Mouse (Mus musculus) neural tube, embryonic 11.5 days (tissue): ENCODE measurements around the gene Dapp1. TPM values are rescaled to one million over a fixed set of nuclear protein-coding genes. Genes with fewer than 3 reads are reported as not detected.
"Not testable (repeated sequence)": the region's sequence is repeated elsewhere in the genome, so short reads cannot be mapped to it uniquely, and the experiment has no call there.

Source experiments
- ATAC-seq: fragments of 200-750 bp; cut with Nextera tagmentation; 2 replicates; pipeline ENCODE4 v1.8.0; 2017; ENCODE audit warnings: moderate number of reproducible peaks, mild to moderate bottlenecking, moderate TSS enrichment, moderate library complexity; ENCODE audit not compliant: insufficient read depth, low FRiP score, low TSS enrichment
- DNase-seq: peaks from one replicate; pipeline ENCODE4 v3.0.0-alpha.2; 2015; ENCODE audit warnings: low spot score
- H3K27ac ChIP-seq: fragments of 300-500 bp; sonication (generic); 2 replicates; pipeline ENCODE4 v1.5.1; 2014; ENCODE audit warnings: low read depth, mild to moderate bottlenecking, low read length
- H3K27me3 ChIP-seq: fragments of 300-500 bp; sonication (generic); 2 replicates; pipeline ENCODE4 v1.6.1; 2014; ENCODE audit warnings: mild to moderate bottlenecking, low read length, mixed read lengths; ENCODE audit not compliant: control insufficient read depth, insufficient read depth
- H3K36me3 ChIP-seq: fragments of 300-500 bp; sonication (generic); 2 replicates; pipeline ENCODE4 v1.6.1; 2014; ENCODE audit warnings: mild to moderate bottlenecking, low read length, moderate library complexity, mixed read lengths; ENCODE audit not compliant: control insufficient read depth, insufficient read depth
- H3K4me1 ChIP-seq: fragments of 300-500 bp; sonication (generic); 2 replicates; pipeline ENCODE4 v1.6.1; 2014; ENCODE audit warnings: low read length, mixed read lengths; ENCODE audit not compliant: control insufficient read depth, insufficient read depth
- H3K4me2 ChIP-seq: fragments of 300-500 bp; sonication (generic); 2 replicates; pipeline ENCODE4 v1.6.1; 2014; ENCODE audit warnings: low read depth, mild to moderate bottlenecking, moderate library complexity
- H3K4me3 ChIP-seq: fragments of 300-500 bp; sonication (generic); 2 replicates; pipeline ENCODE4 v1.5.1; 2014; ENCODE audit warnings: low read depth, low read length
- H3K9ac ChIP-seq: fragments of 300-500 bp; sonication (generic); 2 replicates; pipeline ENCODE4 v1.6.1; 2014; ENCODE audit warnings: mild to moderate bottlenecking, low read length
- H3K9me3 ChIP-seq: fragments of 300-500 bp; sonication (generic); 2 replicates; pipeline ENCODE4 v1.6.1; 2016; ENCODE audit warnings: low read length; ENCODE audit not compliant: control insufficient read depth
- WGBS: fragments of 180-500 bp; shearing (Covaris S2); extraction: QIAGEN DNeasy Blood & Tissue Kit; methylation state at CpG from one replicate; pipeline ENCODE4 v1.1.7; 2014; 5-methylcytosine and 5-hydroxymethylcytosine counted together
- polyA plus RNA-seq: library from polyadenylated mRNA; unstranded; fragments of >200 nt; fragmentation: Nextera tagmentation; extraction: Ambion mirVana; gene quantifications from 2 replicates; pipeline ENCODE4 v1.2.1, GENCODE M21; 2014

Dapp1 gene
- polyA plus RNA-seq, 1 experiment from 2014 or later = 1.6 TPM

DNA sequence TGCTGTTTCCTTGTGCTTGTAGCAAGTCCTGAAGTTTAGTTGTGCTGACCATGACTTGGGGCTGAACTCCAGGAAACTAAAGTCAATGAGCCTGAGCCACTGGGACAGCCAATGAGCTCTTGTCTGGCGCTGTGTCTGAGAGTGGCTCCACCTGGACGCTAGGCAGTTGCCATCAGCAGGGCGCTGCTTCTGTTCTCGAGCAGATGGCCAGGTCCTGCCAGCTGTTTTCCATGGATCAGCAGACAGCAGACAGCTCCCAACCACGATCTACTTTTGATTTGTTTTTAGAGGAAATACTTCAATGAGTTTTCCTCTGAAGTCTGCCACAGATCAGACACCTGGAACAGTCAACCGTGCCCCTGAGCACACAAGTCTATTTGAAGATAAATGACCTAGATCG is 48.6 kb downstream of the Dapp1 start:
- peak; percentile 28 for DNase-seq
- 63% methylated on average over 7 of the region's 7 CpGs for WGBS
- Histone ChIP-seq H3K9me3 (no peaks in the 10 kb centered on the region), H3K9ac (no peak overlapping the region), H3K4me1 (peaks cover 3% of the 10 kb centered on the region; the same call in 1 of the 2 replicates), H3K27ac (no peak overlapping the region), H3K27me3 (no peaks in the 10 kb centered on the region), H3K36me3 (no peaks in the 10 kb centered on the region), H3K4me2 (no peak overlapping the region), H3K4me3 (no peak overlapping the region)
- ATAC-seq = no peak

DNA sequence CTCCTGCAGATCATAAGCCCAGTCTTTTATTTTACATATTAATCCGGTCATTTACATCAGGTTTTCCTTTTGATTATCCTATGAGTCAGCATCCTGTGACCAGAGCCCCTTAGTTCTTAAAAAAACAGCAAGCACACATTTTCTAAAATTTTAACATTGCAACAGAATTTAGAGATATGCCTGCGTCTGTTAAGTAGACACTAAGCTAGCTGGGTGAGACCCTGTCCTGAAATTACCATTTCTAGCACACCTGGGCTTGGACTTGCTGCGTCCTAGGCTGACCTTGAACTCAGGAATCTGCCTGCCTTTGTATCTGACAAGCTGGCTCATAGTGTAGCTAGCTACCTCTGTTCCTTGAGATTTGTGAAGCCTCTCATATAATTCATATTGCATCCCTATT is 51.4 kb downstream of the Dapp1 start:
- Histone ChIP-seq H3K9me3 (no peaks in the 10 kb centered on the region), H3K9ac (no peak overlapping the region), H3K4me2 (no peak overlapping the region), H3K27ac (no peak overlapping the region), H3K4me1 (no peaks in the 10 kb centered on the region), H3K36me3 (no peaks in the 10 kb centered on the region), H3K27me3 (no peaks in the 10 kb centered on the region), H3K4me3 (no peak overlapping the region)
- WGBS = 90% methylated on average over 3 of the region's 3 CpGs
- no peak for DNase-seq
- ATAC-seq = no peak

DNA sequence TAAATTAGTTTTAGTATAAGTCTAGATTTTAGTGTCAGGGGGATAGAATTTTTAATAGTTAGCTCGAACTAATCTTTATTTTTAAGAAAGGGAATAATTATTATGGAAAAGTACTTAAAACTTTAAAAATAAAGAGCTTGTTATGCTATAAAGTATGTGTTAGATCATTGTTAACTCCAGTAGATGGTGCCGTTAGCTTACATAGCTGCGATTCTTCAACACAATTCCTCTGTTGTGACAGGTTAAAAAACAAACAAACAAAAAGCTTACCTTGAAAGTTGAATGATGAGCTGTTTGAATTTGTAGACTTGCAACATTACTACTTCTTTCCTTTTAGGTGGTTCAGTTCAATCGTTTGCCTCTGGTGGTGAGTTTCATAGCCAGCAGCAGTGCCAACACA is 54.3 kb downstream of the Dapp1 start:
- 93% methylated on average over 4 of the region's 4 CpGs for WGBS

DNA sequence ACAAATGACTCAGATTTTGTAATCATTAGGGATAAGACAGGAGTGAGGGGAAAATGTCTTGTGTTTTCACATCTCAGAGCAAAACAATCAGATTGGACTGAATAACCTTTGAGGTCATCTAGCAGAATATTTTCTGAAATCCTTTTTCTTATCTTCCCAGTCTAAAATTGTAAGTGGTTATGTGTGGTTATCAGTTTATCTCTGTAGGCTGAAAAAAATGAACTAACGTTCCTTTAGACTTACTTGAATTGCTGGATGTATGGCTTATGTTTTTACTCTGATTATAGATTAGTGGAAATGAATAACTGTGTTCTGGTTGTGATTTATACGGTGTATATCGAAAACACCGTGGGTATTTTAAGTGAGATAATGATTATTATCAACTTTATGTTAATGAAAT is 60.8 kb downstream of the Dapp1 start:
- Histone ChIP-seq H3K4me3 (no peak overlapping the region), H3K4me2 (no peak overlapping the region), H3K9me3 (no peaks in the 10 kb centered on the region), H3K27ac (no peak overlapping the region), H3K36me3 (no peaks in the 10 kb centered on the region), H3K27me3 (no peaks in the 10 kb centered on the region), H3K9ac (no peak overlapping the region), H3K4me1 (peaks cover 8% of the 10 kb centered on the region)
- ATAC-seq (no peak), DNase-seq (no peak)
- WGBS = 93% methylated on average over 4 of the region's 4 CpGs

More for the DNA sequence above, 54.3 kb downstream of the Dapp1 start:
- no peak overlapping the region for H3K4me2 ChIP-seq
- H3K27me3 ChIP-seq = no peaks in the 10 kb centered on the region
- no peak overlapping the region for H3K4me3 ChIP-seq
- DNase-seq = no peak
- H3K4me1 ChIP-seq = no peaks in the 10 kb centered on the region
- H3K36me3 ChIP-seq = no peaks in the 10 kb centered on the region
- H3K9me3 ChIP-seq = no peaks in the 10 kb centered on the region
- no peak for ATAC-seq
- H3K27ac ChIP-seq = no peak overlapping the region
- no peak overlapping the region for H3K9ac ChIP-seq

DNA sequence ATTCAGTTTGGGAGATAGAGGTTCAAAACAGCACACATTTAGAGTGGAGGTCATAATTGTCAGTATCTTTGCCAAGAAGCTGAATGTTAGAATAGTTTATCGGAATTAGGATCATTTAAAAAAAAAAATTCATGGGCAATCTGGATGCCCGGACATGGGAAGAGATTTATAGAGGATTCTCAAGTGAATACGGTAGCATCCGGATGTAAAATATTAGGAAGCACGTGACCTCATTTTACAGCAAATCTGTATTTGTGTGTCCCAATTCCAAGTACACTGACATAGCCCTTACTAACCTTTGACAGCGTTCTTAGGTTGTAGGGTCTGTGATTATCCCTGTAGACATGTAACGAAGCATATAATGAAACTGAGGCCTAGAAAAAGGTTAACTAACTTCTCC is 61.9 kb downstream of the Dapp1 start:
- no peaks in the 10 kb centered on the region for H3K9me3 ChIP-seq
- H3K4me3 ChIP-seq = peak overlapping the region; percentile 86
- peak overlapping the region; percentile 78 for H3K4me2 ChIP-seq
- no peak overlapping the region for H3K27ac ChIP-seq
- H3K27me3 ChIP-seq = no peaks in the 10 kb centered on the region
- no peak for ATAC-seq
- no peaks in the 10 kb centered on the region for H3K36me3 ChIP-seq
- H3K9ac ChIP-seq = peak overlapping the region; percentile 84
- WGBS = 94% methylated on average over 7 of the region's 7 CpGs
- no peak for DNase-seq
- peaks cover 8% of the 10 kb centered on the region for H3K4me1 ChIP-seq

DNA sequence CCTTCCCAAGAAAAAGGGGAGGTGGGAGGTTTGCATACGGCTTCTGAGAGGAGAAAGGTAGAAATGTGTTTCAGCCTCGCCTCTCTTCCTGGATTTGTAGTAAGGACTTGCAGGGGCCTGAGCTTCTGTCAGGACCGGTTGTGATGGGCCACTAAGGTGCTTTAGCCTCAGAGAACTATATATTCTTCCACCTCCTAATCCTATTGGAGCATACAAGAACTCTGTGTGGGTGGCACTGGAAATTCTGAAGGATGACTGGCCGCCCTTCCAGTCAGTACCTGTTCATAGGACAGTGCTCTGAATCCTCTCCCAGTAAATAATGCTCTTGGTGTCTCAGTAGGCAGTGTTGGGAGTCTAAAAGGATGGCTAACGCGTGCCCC is 62.4 kb downstream of the Dapp1 start:
- H3K9ac ChIP-seq = peak overlapping the region; percentile 84
- H3K9me3 ChIP-seq = no peaks in the 10 kb centered on the region
- no peaks in the 10 kb centered on the region for H3K36me3 ChIP-seq
- ATAC-seq (peak; percentile 28; the same call in 1 of the 2 replicates), DNase-seq (peak; percentile 14)
- H3K27ac ChIP-seq = peak overlapping the region; percentile 62; the same call in 1 of the 2 replicates
- peak overlapping the region; percentile 78 for H3K4me2 ChIP-seq
- no peaks in the 10 kb centered on the region for H3K27me3 ChIP-seq
- peak overlapping the region; percentile 86 for H3K4me3 ChIP-seq
- WGBS = 20% methylated on average over 6 of the region's 6 CpGs
- H3K4me1 ChIP-seq = peaks cover 8% of the 10 kb centered on the region

DNA sequence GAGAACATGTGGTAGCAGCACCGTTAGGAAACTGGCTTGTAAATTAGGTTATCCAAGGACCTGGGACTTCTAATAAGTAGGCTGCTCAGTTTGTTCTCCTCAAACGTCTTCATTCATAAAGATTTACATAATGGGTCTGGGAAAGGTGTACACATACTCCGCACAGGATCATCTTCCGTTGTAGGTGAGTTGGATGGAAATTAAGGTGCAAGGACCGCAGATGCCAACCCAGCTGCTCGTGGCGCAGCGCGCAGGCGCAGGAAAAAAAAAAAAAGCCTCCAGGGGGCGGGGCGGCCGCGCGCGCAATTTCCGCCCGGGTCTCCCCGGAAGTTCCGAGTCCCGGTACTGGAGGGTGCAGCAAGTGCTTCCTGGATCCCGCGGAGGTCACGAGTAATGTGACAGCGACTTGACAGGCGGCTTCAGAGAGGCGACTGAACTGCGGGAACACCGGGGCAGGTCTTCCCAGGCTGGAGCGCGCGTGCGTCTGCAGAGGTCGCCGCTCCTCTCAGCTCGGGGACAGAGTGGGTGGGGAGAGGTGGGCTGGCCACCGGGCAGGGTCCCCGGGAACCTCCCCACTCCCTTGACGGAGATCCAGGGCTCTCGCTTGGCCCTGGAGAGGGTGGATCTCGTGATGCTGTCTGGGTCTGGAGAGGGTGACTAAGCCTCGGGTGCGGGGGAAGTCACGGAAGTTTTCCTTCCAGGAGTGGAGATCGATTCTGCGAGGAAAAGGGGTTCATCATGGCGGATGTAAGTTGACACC is 63.0 kb downstream of the Dapp1 start, which contains the start of gene Lamtor3:
Gene Lamtor3 (plus strand): TSS at position 335 of the 760 bp plus-strand sequence.
- H3K9me3 ChIP-seq = no peaks in the 10 kb centered on the region
- DNase-seq = peak; percentile 89
- H3K27me3 ChIP-seq = no peaks in the 10 kb centered on the region
- H3K36me3 ChIP-seq = no peaks in the 10 kb centered on the region
- H3K27ac ChIP-seq = peak within 1 kb of the TSS; percentile 62; the same call in 1 of the 2 replicates
- peak within 1 kb of the TSS; percentile 86 for H3K4me3 ChIP-seq
- WGBS = under 1% methylated on average over 46 of the region's 47 CpGs
- peak within 1 kb of the TSS; percentile 78 for H3K4me2 ChIP-seq
- peak; percentile 86 for ATAC-seq
- H3K4me1 ChIP-seq = peaks cover 8% of the 10 kb centered on the region
- H3K9ac ChIP-seq = peak within 1 kb of the TSS; percentile 84

DNA sequence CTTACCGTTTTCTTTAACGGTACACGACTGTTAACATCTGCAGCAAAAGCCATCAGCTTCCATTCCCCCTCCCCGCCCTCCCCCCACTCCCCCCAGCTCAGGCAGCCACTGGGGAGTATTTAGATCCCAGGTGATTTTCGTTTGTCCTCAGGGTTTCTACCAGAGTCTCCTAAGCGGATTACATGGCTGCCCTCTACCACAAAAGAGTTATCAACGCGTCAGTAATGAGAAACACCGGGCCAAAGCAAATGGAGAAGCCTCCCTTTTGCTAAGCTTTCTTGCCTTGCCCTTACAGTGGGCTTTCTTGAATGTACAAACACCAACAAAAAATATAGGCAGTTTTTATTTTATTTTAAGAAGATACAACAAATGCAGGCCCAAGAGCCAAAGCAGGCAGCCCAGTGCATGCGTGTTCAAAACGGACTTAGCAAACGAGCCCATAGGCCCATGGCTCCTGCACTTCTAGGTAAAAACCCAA is 63.6 kb downstream of the Dapp1 start:
- peak overlapping the region; percentile 84 for H3K9ac ChIP-seq
- H3K9me3 ChIP-seq = no peaks in the 10 kb centered on the region
- H3K27me3 ChIP-seq = no peaks in the 10 kb centered on the region
- 30% methylated on average over 12 of the region's 12 CpGs for WGBS
- peak; percentile 17 for DNase-seq
- H3K4me1 ChIP-seq = peaks cover 8% of the 10 kb centered on the region
- peak overlapping the region; percentile 86 for H3K4me3 ChIP-seq
- no peaks in the 10 kb centered on the region for H3K36me3 ChIP-seq
- H3K4me2 ChIP-seq = peak overlapping the region; percentile 69
- H3K27ac ChIP-seq = peak overlapping the region; percentile 34; the same call in 1 of the 2 replicates
- peak; percentile 10; the same call in 1 of the 2 replicates for ATAC-seq

DNA sequence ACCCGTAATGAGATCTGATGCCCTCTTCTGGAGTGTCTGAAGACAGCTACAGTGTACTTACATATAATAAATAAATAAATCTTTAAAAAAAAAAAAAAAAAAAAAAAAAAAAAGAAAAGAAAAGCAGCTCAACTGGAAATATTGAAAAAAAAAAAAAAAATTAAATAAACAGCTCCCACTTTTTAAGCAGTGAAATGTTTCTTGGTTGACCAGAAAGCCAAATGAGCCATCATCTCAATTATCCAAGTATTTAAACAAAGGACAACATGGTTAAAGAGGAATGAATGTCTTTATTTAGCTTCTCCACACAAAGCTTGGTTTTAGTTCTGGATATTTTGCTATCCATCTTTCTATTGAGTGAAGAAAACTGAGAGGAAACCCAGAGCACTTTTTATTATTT is 66.8 kb downstream of the Dapp1 start:
- H3K9me3 ChIP-seq, H3K27me3 ChIP-seq, ATAC-seq, H3K27ac ChIP-seq, H3K4me1 ChIP-seq, H3K36me3 ChIP-seq, H3K4me3 ChIP-seq, DNase-seq, H3K4me2 ChIP-seq, H3K9ac ChIP-seq: not testable (repeated sequence)
- WGBS = no CpG with 5 or more reads among the region's 1 CpGs
